Mouse (Mus musculus): ENCODE results near the gene Ldhb.

DNA sequence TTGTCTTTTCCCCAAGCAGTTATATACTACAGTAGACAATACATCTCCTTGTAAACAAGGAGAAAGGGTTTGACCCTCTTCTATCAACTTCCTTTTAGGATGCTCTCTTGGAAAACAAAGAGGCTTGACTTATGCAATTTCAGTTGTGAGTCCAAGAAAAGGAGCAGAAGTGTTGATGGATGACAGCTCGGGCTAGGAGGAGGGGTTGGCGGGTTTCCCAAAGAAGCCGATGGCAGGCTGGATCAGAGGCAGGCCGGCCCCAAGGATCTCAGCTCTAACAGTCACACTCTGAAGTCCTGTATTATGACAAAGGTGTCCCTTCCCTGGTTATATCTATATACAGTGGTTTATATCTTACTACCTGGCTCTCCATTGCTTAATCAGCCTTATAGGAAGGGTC is 43.7 kb upstream of the Ldhb start:
- TF ChIP-seq CTCF (IDR thresholded peaks at IDR 0.05; ENCODE audit: low read depth, low read length): no peak
- no peak for TF ChIP-seq POLR2A (IDR thresholded peaks at IDR 0.05; ENCODE audit: borderline replicate concordance, low read depth, low read length)

All from bone marrow macrophage, adult 2 months (primary cell).